Mouse (Mus musculus): Measurements from ENCODE around the gene Pik3ip1.
A peak's percentile ranks its signal among the peaks of the same experiment; 100 is the strongest.

Pik3ip1 gene

DNA sequence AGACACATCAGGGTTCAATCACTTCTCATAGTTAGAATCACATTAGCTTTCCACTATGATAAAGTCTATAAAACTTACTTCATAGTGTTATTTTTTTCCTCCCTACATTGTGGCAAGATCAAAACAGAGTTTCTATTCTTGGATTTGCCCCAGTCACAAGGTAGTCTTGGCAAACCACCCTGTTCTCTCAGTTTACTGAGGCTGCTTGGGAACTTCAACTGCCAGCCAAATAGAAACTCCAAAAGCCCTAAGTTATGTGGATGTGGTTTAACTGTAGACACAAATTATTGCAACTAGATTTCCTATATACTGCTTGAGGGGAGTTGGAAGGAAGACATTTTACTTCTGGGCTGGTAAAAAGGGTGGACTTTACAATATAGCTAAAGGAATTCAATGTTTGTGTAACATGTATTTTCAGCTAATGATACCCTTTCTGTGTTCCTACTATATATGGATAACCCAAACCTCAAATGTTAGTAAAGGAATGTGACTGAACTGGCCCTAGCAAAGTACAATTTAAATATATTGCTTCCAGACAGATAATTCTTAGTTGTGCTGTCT, at the start of gene Pik3ip1:
Gene Pik3ip1, plus strand, starts transcription at position 511 of the 561 bp plus-strand sequence.
- no peak for DNase-seq (ENCODE audit: low spot score)

DNA sequence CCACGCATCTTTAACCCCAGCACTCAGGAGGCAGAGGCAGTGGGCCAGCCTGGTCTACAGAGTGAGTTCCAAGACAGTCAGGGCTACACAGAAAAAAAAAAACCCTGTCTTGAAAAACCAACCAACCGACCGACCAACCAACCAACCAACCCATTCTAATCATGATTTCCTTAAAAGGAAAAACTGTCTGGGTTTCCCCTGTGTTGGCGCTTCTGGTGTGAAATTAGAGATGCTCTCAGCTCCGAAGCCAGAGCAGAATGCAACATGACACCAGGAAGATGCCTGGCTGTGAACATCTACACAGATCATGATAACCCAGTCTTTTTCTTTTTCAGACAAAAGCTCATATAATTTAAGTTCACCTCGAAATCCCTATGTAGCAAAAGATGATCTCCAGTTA, 47.3 kb upstream of the Pik3ip1 start:
- no peak for DNase-seq (ENCODE audit: low spot score)

DNA sequence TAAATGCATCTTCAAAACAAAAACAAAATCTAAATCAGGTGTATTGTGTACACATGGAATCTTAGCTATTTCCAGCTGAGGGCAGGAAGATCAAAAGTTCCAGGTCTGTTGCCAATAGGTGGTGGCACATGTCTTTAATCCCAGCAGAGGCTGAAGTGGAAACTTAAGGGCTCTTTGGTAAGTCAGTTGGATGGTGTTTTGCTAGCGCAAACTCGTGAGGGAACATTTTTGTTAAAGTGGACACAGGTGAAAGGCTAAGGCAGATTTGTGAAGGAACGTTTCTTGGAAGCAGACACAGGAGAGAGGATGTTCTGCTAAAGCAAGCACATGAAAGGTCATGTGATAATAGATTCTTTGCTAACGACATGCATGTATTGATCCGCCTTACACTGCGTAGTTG, 46.6 kb upstream of the Pik3ip1 start:
- no peak for DNase-seq (ENCODE audit: low spot score)

DNA sequence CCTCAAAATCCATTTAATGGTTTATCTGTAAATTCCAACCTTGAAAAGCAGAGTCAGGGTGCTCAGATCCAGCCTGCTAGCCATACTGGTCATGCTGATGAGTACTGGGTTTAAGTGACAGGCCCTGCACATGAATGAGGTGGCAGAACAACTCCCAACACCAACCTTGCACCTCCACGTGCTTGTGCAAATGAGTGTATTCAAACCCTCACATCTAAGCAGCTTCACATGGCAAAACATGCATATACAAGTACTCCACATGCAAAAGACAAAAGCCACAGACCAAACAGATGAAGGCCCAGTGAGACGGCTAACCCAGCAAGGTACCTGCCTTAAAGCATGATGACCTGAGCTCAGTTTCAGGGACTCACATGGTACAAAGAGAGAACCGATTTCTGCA, 44.3 kb upstream of the Pik3ip1 start:
- no peak for DNase-seq (ENCODE audit: low spot score)

DNA sequence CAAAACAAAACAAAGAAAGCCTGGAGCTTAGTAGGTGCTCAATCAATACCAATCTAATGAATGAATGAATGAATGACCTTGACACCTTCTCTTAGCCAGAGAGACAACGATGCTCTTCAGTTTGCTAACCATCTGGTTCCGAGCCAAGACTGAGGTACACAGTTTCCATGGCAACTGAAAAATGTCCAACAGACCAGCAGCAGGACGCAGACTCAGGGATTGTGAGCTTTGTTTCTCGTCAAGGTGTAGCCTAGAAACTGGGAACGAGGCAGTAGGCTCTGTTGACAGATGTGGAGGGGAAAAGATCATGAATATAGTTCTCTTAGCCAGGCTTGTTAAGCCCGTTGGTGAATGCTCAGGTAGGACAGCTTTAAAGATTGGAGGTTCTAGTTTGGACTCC, 43.1 kb upstream of the Pik3ip1 start:
- no peak for DNase-seq (ENCODE audit: low spot score)

DNA sequence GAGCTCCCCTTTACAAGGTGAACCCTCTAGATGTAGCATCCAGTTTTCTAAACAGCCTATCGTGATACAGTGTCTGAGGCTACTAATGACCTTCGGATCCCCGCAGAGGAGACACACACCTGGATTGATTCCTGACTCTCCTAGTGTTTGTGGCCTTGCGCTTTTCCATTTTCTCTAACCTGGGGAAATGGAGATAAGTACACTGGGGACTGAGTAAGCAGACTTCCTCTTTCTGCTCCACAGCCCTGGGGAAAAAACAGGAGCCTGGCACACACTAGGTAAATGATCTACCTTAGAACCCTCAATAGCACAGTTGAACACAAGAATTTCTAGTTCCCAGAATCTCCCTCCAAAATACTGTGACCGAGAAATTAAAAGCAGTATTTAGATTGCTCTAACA, 42.3 kb upstream of the Pik3ip1 start:
- no peak for DNase-seq (ENCODE audit: low spot score)

DNA sequence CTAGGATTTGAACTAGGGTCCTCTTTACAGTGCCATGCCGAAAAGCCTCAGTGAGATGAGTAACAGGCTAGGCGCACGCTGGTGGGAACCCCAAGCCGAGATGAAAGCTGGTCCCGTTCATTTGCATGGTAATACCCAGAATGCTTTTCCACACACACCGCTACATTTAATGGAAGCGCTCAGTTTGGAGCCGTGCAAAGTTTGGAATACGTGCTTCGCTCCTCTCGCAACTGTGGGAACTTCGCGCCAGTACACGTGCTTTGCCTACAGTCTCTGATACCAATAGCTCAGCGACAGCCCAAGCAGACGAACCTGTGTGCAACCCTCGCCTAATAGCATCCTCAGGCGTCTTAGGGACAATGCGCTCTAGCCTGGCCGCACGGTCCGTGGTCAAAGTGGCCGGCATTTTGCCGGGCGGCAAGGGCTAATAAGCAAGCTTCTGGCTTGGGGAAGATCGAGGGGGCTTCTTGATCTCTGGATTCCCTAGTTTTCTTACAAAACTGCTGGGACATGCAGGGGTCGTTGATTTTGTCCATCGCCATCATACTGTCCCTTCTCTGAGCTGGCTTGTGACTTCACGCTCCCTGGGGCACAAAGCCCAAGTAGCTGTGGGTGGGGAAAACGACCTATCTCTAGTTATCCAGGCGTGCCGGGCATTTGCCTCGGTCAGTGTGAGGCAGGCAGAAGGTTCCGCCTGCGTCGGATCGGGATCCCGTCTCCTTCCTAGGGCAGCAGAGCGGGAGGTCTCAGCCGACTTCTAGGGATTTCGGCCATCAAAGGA, 41.5 kb upstream of the Pik3ip1 start, which contains the start of gene Patz1:
Gene Patz1, plus strand, starts transcription at position 354 of the 781 bp plus-strand sequence.
- DNase-seq (ENCODE audit: low spot score): peak; percentile 51

DNA sequence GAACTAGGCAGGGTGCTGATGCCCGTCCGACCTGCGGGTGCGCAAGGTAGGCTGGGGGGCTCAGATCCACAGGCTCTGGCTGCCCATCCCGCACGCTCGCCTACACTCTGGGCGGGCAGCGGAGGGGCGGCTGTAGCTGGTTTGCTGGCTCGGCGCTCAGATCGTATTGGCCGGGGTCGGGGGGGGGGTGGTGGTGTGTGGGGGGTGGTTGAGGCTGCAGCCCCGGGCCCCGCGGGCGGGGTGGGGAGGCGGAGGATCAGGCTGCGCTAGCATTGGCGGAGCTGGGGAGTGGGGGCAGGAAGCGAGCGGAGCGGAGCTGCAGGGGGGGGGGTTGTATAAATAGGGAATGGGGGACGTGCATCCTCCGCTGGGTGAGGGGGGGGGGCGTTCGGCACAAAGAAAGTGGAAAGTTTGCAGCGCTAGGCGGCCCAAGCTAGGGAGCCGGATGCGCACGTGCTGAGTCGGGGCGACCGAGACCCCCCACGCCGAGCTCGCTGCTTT, 40.8 kb upstream of the Pik3ip1 start:
- DNase-seq (ENCODE audit: low spot score): no peak

DNA sequence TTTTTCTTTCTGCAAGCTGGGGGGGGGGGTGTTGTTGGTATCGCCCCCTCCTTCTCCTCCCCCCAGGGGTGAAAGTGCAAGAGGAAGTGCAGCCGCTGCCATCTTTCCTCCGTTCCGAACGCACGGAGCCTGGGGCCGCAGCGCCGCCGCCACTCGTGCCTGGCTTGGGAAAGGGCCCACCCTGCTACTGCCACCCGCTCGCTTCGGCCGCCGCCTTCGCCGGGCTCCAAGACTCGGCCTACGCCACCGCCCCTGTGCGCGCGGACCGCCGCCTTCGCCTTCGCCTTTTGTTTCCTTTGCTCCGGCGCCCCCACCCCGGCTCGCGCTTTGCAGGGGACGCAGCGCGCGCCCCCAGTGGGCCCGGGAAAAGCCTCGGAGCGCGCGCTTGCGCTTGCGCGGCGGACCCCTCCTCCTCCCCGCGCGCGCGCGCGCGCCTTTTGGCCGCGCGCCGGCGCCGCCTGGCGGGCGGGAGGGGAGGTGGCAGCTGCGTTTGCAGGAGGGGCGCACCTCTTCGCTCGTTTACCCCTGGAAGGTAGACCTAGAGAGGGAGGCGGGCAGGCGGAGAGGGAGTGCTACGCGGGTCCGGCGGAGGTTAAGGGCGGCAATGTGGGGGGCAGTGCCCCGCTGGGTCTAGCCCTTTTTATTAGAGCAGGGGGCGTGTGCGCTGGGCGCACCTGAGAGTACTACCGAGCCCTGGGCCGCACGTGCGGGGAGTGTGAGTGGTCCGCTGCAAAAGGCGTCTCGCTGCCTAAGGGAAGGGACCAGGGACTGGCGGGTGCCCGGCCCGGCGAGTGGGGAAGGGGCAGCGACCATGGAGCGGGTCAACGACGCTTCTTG, 40.2 kb upstream of the Pik3ip1 start:
- peak; percentile 81 for DNase-seq (ENCODE audit: low spot score)

DNA sequence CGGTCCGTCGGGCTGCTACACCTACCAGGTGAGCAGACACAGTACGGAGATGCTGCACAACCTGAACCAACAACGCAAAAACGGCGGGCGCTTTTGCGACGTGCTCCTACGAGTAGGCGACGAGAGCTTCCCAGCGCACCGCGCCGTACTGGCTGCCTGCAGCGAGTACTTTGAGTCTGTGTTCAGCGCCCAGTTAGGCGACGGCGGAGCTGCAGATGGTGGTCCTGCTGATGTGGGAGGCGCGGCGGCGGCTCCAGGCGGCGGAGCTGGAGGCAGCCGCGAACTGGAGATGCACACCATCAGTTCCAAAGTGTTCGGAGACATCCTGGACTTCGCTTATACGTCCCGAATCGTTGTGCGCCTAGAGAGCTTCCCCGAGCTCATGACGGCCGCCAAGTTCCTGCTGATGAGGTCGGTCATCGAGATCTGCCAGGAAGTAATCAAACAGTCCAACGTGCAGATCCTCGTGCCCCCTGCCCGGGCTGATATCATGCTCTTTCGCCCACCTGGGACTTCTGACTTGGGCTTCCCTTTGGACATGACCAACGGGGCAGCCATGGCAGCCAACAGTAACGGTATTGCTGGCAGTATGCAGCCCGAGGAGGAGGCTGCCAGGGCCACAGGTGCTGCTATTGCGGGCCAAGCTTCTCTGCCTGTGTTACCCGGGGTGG, 39.4 kb upstream of the Pik3ip1 start:
- peak; percentile 50 for DNase-seq (ENCODE audit: low spot score)

DNA sequence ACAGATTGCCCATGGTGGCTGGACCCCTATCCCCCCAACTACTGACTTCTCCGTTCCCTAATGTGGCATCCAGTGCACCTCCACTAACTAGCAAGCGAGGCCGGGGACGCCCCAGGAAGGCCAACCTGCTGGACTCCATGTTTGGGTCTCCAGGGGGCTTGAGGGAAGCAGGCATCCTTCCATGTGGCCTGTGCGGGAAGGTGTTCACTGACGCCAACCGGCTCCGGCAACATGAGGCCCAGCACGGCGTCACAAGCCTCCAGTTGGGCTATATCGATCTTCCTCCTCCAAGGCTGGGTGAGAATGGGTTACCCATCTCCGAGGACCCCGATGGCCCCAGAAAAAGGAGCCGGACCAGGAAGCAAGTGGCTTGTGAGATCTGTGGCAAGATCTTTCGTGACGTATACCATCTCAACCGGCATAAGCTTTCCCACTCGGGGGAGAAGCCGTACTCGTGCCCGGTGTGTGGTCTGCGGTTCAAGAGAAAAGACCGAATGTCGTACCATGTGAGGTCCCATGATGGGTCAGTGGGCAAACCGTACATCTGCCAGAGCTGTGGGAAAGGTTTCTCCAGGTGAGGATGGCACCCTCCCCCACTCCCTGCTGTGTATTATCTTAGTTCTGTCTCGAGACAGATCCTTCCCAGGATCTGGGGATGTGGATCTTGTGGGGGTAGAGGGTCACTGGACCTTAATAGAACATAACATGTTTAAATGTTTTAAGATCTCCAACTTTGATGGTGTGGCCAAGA, 38.7 kb upstream of the Pik3ip1 start:
- DNase-seq (ENCODE audit: low spot score): peak; percentile 40

DNA sequence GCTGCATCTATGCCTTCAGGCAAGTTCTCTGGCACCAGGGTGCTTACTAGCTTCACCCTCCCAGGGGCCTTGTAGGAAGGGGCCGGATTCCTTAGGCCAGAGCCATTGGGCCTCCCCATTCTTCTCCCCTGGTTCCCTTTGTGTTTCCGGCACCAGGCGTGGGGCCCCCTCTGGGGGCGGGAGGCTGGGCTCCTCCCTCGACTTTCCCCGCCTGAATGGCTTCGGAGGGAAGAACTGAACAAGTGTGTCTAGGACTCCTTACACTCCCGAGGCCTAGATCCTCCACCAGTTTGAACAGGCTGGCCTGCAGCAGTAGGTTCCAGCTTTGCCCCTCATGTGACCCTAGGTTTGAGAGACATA, 38.2 kb upstream of the Pik3ip1 start:
- peak; percentile 51 for DNase-seq (ENCODE audit: low spot score)

DNA sequence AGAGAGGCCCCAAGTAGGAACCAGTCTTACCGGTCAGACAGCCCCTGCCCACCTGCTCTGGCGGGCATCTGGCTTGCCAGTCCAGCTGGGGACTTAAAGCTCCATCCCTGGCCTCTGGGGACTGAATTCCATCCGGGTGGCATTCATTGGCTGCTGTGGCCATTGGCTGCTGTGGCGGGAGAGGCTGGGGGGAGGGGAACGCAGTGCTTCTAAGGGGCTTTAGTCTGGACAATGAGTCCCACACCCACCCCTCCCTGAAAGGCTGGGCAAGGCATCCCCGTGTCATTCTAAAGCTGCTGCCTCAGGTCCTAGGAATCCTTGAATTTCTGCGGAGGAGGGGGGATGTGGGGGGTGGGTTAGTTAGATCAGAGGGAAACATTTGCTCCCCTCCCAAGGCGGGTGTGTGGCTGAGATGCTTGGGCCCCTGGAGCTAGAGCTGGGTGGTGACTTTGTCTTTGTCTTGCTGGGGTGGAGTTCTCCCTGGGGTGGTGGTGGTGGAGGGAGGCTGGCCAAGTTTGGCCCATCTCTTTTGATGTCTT, 37.4 kb upstream of the Pik3ip1 start:
- DNase-seq (ENCODE audit: low spot score): no peak

DNA sequence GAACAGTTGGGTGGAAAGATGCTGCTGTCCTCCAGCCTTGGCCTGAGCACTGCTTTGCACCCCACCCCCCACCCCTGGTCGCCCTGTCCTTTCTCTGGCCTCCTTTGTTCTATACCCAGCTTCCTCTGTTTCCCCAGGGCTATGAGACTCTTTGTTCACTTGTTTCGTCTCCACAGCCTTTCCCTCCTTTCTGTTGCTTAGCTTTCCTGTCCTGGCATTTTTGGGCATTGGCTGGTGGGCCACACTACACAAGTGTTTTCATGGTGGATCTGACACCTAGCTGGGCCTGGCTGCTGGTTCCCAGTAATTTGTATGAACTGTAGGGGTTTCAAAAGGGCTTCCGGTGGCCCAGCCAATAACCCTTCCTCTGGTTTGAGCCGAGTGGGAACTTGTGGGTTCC, 36.8 kb upstream of the Pik3ip1 start:
- DNase-seq (ENCODE audit: low spot score): no peak

DNA sequence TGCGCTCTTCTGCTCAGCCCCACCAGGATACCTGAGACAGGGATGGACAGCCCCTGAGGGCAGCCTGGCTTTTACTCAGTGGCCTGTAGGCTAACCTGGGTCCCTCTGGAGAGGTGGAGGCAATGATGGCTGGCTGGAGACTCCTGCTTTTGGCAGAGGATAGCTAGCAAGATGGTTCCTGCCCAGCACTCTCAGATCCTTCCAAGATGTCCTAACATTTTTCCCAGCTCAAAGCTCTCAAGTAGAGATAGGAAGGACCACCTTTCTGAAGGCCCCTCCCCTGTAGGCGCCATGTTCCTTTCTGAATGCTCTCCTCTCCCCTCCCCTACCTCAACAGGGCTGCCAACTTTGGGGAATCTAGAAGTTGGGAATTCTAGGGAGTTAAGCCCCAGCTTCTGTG, 35.6 kb upstream of the Pik3ip1 start:
- no peak for DNase-seq (ENCODE audit: low spot score)

DNA sequence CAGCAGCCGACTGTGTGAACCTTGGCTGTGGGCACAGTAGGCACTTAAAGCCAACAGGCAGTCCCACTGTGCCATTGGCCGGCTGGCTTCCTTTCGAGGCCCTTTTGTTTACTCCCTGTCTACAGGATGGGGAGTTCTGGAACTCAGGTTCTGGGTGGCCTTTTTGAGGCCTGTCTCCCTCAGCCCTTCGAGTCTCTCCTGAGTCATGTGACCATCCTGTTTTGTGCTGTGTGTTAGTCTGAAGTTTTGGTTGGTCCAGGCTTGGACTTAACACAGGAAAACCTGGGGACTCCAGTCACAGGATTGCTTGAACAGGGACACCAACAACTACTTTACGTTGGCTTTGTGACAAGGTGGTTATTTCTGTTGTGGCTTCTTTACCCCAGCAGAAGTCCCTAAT, 34.1 kb upstream of the Pik3ip1 start:
- DNase-seq (ENCODE audit: low spot score): no peak

DNA sequence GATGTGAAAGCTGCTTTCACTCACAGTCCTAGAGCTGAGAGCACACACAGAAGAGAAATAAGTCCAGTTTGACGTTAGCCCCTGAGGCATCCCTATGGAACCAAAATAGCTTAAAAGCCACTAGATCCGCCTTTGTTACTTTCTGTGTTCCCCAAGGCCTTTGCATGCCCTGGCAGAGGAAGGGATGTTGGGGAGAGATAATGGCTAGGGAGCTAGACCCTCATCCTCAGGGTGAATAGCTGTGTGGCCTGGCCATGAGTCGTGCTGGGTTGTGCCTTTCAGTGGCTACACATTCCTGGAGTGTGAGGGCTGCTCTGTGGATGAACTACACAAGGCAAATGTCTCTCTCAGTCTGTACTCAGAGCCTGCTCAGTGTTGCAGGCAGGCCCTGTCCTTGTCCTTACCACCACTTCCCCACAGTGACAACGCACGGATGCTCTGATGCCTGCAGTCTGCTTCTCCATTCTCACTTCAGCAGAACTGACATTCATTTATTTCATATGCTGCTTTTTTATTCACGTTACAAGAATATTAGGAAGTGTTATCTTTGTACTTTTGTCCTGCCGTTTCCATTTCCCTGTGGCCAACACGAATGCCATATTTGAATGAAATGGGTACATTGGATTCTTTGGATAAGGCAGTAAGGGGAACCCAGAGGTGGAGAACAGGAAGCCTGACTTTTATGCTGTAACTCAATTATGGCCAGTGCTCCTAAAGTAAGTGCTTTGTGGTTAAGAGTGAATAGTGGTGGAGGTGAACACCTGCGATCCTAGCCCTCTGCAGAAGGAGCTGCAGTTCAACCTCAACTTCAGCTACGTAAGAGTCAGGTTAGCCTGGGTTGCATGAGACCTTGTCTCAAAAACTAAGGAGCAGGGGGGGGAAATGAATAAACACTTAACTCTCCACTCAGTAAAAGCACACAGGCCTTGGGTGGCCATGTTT, 32.1 kb upstream of the Pik3ip1 start:
- DNase-seq (ENCODE audit: low spot score): no peak

DNA sequence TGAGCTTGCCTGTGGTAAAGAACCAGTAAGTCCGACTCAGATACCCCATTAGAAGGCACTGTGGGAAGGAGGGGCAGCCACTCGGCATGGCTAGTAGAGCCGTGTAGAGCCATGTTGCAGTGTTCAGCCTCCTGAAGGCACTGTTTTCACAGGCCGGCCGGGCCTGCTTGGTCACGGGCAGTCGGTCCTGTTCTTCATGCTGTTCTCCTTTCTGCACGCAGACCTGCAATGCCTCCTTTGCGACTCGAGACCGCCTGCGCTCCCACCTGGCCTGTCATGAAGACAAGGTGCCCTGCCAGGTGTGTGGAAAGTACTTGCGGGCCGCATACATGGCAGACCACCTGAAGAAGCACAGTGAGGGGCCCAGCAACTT, 31.4 kb upstream of the Pik3ip1 start:
- DNase-seq (ENCODE audit: low spot score): no peak

DNA sequence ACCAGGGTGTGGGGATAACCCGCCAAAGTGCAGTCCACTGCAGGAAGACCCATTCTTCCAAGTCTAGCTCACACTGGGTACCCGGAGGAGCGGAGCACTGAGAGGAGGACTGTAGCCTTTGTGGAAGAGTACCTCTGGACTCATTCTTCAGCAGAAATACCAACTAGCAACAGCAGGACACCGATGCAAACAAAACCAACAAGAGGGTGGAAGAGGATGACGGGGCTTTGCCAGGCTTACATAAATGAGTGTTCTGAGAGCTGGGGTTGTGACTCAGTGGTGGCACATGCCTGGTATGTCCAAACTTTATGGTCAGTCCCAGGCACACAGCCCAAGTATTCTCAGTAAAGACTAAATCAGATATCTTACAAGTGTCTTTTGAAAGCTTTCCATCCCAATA, 29.1 kb upstream of the Pik3ip1 start:
- no peak for DNase-seq (ENCODE audit: low spot score)

DNA sequence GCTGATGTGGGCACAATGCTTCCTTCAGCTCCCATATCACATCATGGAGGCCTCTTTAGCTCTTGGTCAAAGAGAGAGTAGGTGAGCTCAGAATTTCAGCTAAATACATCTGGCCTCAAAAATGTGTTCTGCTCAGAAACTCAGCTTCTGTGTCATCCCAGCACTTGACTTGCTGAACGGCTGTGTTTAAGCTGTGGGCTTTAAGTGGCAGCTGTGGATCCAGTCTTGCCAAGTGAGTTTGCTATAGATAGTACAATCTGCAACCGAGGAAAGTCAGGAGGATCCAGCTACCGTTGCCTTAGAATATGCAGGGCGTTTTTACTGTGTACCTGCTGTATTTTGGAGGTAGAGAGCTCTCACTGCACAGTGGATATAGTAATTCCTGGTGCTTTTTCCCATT, 27.8 kb upstream of the Pik3ip1 start:
- no peak for DNase-seq (ENCODE audit: low spot score)
